Mouse (Mus musculus) liver, embryonic 11.5 days (tissue): ENCODE data around the gene Gripap1. TPM values are rescaled to one million over a fixed set of nuclear protein-coding genes. Genes with fewer than 3 reads are reported as not detected.
"Not testable (repeated sequence)": the region's sequence is repeated elsewhere in the genome, so short reads cannot be mapped to it uniquely, and the experiment has no call there.

Experiments used
- ATAC-seq: fragments of 200-750 bp; cut with Nextera tagmentation; replicated peaks from 2 replicates; pipeline ENCODE4 v1.8.0; 2017; ENCODE audit warnings: moderate number of reproducible peaks, mild to moderate bottlenecking, moderate TSS enrichment, moderate library complexity; ENCODE audit not compliant: low FRiP score
- DNase-seq: peaks from one replicate; pipeline ENCODE4 v3.0.0-alpha.2; 2017; ENCODE audit warnings: low spot score
- H3K27ac ChIP-seq: fragments of 300-500 bp; sonication (generic); 2 replicates; pipeline ENCODE4 v1.5.1; 2014; ENCODE audit warnings: mild to moderate bottlenecking, low read depth, low read length, control low read depth
- H3K27me3 ChIP-seq: fragments of 300-500 bp; sonication (generic); replicated peaks from 2 replicates; pipeline ENCODE4 v1.6.1; 2014; ENCODE audit warnings: low read length, mixed read lengths; ENCODE audit not compliant: control insufficient read depth, insufficient read depth
- H3K36me3 ChIP-seq: fragments of 300-500 bp; sonication (generic); 2 replicates; pipeline ENCODE4 v1.6.1; 2014; ENCODE audit warnings: mild to moderate bottlenecking, low read length, moderate library complexity, mixed read lengths; ENCODE audit not compliant: control insufficient read depth, insufficient read depth
- H3K4me1 ChIP-seq: fragments of 300-500 bp; sonication (generic); replicated peaks from 2 replicates; pipeline ENCODE4 v1.6.1; 2014; ENCODE audit warnings: low read length, mixed read lengths; ENCODE audit not compliant: control insufficient read depth, insufficient read depth
- H3K4me2 ChIP-seq: fragments of 300-500 bp; sonication (generic); 2 replicates; pipeline ENCODE4 v1.6.1; 2014; ENCODE audit warnings: mild to moderate bottlenecking, control low read depth, moderate library complexity
- H3K4me3 ChIP-seq: fragments of 300-500 bp; sonication (generic); 2 replicates; pipeline ENCODE4 v1.5.1; 2014; ENCODE audit warnings: low read depth, low read length, control low read depth
- H3K9ac ChIP-seq: fragments of 300-500 bp; sonication (generic); 2 replicates; pipeline ENCODE4 v1.6.1; 2014; ENCODE audit warnings: low read depth, low read length, control low read depth
- H3K9me3 ChIP-seq: fragments of 300-500 bp; sonication (generic); 2 replicates; pipeline ENCODE4 v1.6.1; 2016; ENCODE audit warnings: low read length, inconsistent platforms, mixed read lengths; ENCODE audit not compliant: control insufficient read depth
- WGBS: fragments of 180-500 bp; shearing (Covaris S2); extraction: QIAGEN DNeasy Blood & Tissue Kit; methylation state at CpG from one replicate; pipeline ENCODE4 v1.1.7; 2014; 5-methylcytosine and 5-hydroxymethylcytosine counted together
- polyA plus RNA-seq: library from polyadenylated mRNA; unstranded; fragments of >200 nt; fragmentation: Nextera tagmentation; extraction: Ambion mirVana; gene quantifications from 2 replicates; pipeline ENCODE4 v1.2.1, GENCODE M21; 2014

Gripap1 gene
- 45.0 and 47.2 TPM in 2 replicates for polyA plus RNA-seq

DNA sequence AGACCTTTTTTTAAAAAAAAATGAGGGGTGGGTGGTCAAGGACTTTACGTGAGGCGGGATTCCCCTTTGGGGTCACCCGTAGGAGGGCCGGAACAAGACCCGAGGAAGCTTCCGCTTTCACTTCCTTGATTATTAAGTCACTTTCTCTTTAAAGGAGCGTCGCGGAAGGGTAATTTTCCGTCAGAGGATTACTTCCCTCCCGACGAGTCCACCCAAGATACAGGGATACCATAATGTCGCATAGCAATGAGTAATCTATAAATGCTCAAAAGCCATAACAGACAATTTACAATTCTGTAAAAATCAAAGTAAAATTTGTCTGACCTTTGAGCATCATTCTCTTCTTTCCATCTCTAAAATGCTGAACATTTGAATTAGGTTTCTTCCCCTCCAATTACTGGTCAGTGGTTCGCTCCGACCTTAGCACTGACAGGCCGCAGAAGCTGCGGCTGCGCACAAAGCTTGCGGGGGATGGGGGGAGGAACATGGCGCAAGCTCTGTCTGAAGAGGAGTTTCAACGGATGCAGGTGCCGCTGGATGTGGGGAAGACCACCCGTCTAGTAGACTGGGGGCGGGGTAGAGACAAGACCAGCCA lies at the start of gene Gripap1:
TSS of gene Gripap1 (plus strand) at position 224 of the 595 bp plus-strand sequence.
- no peaks in the 10 kb centered on the region for H3K4me1 ChIP-seq
- no peaks in the 10 kb centered on the region for H3K27me3 ChIP-seq
- H3K4me3 ChIP-seq = peak within 1 kb of the TSS; percentile 65
- 15% methylated on average over 24 of the region's 24 CpGs for WGBS
- ATAC-seq (peak; percentile 83), DNase-seq (peak; percentile 62)
- peak within 1 kb of the TSS; percentile 49; the same call in 1 of the 2 replicates for H3K27ac ChIP-seq
- H3K4me2 ChIP-seq = peak within 1 kb of the TSS; percentile 72
- H3K9ac ChIP-seq = peak within 1 kb of the TSS; percentile 70
- H3K36me3 ChIP-seq = no peaks in the 10 kb centered on the region
- H3K9me3 ChIP-seq = no peaks in the 10 kb centered on the region

DNA sequence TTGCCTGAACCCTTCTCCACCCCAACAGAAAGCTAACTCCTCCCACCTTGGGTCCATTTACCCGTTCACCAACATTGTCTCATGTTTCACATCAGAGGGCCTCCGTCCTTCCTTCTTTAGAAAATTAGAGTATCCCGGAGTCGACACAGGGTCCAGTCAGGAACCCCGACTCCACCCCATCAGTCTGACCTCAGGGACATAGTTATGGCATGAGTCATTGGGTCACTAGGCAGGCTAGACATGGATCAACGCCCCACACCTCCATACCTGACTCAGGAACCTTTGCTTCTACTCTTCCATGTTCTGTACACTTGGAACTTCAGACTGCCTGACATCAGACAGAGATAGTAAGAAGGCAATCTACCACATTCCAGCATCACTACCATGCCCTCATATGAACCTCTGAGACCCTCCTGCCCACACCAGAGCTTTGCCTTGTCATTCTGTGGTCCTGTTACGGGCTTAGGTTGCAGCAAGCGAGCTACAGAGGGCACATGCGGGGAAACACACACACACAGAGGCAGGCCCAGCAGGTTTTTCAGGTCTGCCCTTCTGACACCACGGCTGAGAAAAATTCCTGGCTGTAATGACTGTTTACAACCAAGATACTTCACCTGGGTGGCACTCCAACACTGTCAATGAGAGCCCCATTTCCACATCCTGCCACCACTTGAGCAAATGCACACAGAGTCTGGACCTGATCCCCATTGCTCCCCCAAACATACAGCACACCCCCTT lies 49.3 kb upstream of the Gripap1 start:
- Histone ChIP-seq H3K4me1 (peaks cover 4% of the 10 kb centered on the region), H3K9ac (no peak overlapping the region), H3K4me2 (peak overlapping the region; percentile 34), H3K27me3 (no peaks in the 10 kb centered on the region), H3K36me3 (no peaks in the 10 kb centered on the region), H3K27ac (no peak overlapping the region), H3K9me3 (no peaks in the 10 kb centered on the region), H3K4me3 (no peak overlapping the region)
- 56% methylated on average over 10 of the region's 10 CpGs for WGBS
- ATAC-seq (no peak), DNase-seq (no peak)

DNA sequence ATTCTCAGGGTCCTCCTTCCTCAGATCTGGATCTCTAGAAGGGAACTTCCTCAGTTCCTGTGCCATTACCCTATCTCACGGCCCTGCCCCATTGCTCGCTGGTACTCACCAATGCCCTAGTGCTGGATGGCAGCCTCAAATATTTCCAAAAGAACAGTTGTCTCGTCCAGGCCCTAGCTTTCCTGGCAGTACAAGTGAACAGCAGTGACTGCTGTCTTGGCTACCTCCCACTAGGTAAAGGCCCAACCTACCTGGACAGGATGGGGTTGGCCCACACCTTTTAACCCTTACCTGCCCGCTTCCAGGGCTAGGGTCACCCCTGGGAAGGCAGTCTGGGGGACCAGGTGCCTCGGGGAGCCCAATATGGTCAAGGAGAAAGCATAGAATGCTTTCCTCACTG lies 48.5 kb upstream of the Gripap1 start:
- Histone ChIP-seq H3K4me2 (peak overlapping the region; percentile 34), H3K27me3 (no peaks in the 10 kb centered on the region), H3K9me3 (no peaks in the 10 kb centered on the region), H3K36me3 (no peaks in the 10 kb centered on the region), H3K27ac (no peak overlapping the region), H3K4me1 (peaks cover 4% of the 10 kb centered on the region), H3K4me3 (no peak overlapping the region), H3K9ac (no peak overlapping the region)
- DNase-seq = no peak
- ATAC-seq = 0 out of 2 replicates have a peak, but pooled peaks have one; percentile 34
- 59% methylated on average over 5 of the region's 5 CpGs for WGBS

DNA sequence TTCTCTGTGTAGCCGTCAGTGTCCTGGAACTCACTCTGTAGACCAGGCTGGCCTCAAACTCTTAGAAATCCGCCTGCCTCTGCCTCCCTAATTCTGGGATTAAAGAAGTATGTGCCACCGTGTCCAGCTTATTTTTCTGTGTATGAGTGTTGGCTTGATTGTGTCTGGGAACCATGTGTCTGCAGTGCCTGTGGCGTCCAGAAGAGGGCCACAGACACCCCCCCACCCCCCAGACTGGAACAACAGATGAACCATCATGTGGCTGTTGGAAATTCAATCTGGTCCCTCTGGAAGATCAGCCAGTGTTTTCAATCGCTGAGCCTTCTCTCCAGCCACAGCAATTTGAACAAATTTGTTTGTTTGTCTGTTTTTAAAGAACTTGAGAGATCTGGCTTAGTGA lies 46.1 kb upstream of the Gripap1 start:
- Histone ChIP-seq H3K36me3 (no peaks in the 10 kb centered on the region), H3K27me3 (no peaks in the 10 kb centered on the region), H3K4me1 (peaks cover 4% of the 10 kb centered on the region), H3K27ac (no peak overlapping the region), H3K4me3 (no peak overlapping the region), H3K9ac (no peak overlapping the region), H3K9me3 (no peaks in the 10 kb centered on the region), H3K4me2 (no peak overlapping the region)
- WGBS = 44% methylated on average over 5 of the region's 5 CpGs
- no peak for DNase-seq
- no peak for ATAC-seq

DNA sequence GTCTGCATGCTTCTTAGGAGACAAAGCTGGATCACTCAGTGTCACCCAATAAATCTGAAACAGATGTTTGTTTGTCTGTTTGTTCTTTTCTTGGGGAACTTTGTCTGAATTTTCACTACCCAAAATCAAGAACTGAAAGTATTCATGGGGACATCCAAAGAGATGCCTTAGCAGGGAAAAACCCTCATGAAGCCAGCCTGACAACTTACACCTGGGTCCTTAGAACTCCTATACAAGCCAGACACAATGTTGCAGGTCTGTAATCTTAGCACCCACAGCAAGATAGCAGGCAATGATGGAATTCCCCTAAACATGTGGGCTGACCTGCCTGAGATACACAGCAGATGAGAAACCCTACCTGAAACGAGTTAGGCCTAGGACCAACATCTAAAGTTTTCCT lies 44.6 kb upstream of the Gripap1 start:
- Histone ChIP-seq H3K4me2 (no peak overlapping the region), H3K9me3 (no peaks in the 10 kb centered on the region), H3K4me1 (peaks cover 4% of the 10 kb centered on the region), H3K4me3 (no peak overlapping the region), H3K36me3 (no peaks in the 10 kb centered on the region), H3K27me3 (no peaks in the 10 kb centered on the region), H3K9ac (no peak overlapping the region), H3K27ac (no peak overlapping the region)
- WGBS = 65% methylated on average over 1 of the region's 1 CpGs
- ATAC-seq (no peak), DNase-seq (no peak)

DNA sequence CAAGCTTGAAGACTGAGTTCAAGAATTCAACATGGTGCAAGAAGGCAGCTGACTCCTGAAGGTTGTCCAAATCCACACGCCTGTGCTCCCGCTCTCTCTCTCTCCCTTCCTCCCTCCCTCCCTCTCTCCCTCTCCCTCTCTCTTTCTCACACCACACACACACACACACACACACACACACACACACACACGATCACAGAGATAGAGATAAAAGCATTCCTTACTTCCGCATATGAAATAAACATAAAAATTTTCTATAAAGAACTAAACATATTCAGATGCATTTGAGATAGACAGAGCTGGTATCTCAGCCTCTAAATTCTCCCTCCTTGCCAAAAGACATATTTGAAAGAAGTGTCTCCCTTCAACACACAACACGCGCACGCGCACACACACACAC lies 44.1 kb upstream of the Gripap1 start:
- Histone ChIP-seq H3K4me1 (peaks cover 4% of the 10 kb centered on the region), H3K9me3 (no peaks in the 10 kb centered on the region), H3K4me2 (no peak overlapping the region), H3K4me3 (no peak overlapping the region), H3K9ac (no peak overlapping the region), H3K27me3 (no peaks in the 10 kb centered on the region; the same call in 1 of the 2 replicates), H3K36me3 (no peaks in the 10 kb centered on the region), H3K27ac (no peak overlapping the region)
- no peak for ATAC-seq
- no peak for DNase-seq
- 89% methylated on average over 8 of the region's 8 CpGs for WGBS

DNA sequence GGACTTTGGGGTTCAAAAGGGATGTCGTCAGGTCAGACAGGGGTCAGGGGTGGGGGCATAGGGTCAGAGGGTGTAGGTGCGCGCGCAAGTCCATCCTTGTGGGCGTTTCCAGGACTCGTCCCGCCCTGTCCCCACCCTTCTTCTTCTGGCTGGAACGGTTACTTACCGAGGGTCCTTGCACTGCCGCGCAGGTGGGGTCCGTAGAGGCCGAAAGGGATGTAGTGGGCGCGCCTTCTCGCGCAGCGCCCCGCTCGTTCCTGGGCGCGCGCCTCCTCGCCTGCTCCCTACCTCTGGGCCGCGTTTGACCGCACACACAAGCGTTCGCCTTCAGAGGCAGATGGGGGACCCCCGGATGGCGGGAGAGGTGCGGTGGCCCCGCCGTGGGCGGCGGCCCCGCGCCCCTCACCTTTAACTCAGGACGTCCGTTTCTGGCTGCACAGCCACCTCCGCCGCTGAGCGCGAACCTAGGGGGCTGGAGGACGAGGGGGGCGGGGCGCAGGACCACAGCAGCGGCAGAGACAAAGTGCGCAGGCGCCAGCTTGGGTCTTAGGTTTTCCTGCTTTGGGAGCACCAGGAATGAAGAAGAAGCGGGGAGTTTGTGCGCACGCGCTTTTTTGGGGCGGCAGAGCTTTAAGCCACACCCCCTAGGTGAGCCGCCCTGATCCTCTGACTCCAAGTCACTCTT lies 39.0 kb upstream of the Gripap1 start, which contains the start of gene Ccdc120:
TSS of gene Ccdc120 (minus strand) at position 474 of the 685 bp plus-strand sequence.
- 13% methylated on average over 51 of the region's 56 CpGs for WGBS
- no peaks in the 10 kb centered on the region for H3K9me3 ChIP-seq
- H3K4me1 ChIP-seq = no peaks in the 10 kb centered on the region; the same call in 1 of the 2 replicates
- peak; percentile 44 for DNase-seq
- peak; percentile 47; the same call in 1 of the 2 replicates for ATAC-seq
- peak within 1 kb of the TSS; percentile 62; the same call in 1 of the 2 replicates for H3K9ac ChIP-seq
- peak within 1 kb of the TSS; percentile 75 for H3K4me2 ChIP-seq
- H3K27ac ChIP-seq = no peak within 1 kb of the TSS
- peak within 1 kb of the TSS; percentile 66 for H3K4me3 ChIP-seq
- no peaks in the 10 kb centered on the region; the same call in 1 of the 2 replicates for H3K27me3 ChIP-seq
- no peaks in the 10 kb centered on the region for H3K36me3 ChIP-seq

DNA sequence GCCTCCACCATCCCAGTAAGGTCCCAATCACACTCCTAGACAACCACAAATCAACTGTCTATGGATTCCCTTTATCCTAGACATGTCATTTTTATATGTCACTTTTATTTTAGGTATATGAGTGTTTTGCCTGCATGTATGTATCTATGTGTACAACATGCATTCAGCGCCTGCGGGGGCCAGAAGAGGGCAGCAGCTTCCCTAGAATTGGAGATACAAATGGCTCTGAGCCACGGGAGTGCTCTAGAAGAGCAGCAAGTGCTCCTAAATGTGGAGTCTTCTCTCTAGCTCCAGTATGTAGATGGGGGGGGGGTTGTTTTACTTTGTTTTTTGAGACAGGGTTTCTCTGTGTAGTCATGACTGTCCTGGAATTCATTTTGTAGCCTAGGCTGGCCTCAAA lies 35.9 kb upstream of the Gripap1 start:
- not testable (repeated sequence) for H3K36me3 ChIP-seq, H3K4me1 ChIP-seq, DNase-seq, H3K4me3 ChIP-seq, H3K27me3 ChIP-seq, H3K9me3 ChIP-seq, H3K27ac ChIP-seq, H3K9ac ChIP-seq, H3K4me2 ChIP-seq
- 0 out of 2 replicates have a peak, but pooled peaks have one; percentile 56 for ATAC-seq
- 8% methylated on average over 3 of the region's 3 CpGs for WGBS
